Mouse (Mus musculus) liver, embryonic 14.5 days (tissue): ENCODE results near the gene Imp3. TPM values are rescaled to one million over a fixed set of nuclear protein-coding genes. Genes with fewer than 3 reads are reported as not detected.

Experiments used
- ATAC-seq: fragments of 200-750 bp; cut with Nextera tagmentation; 2 replicates; pipeline ENCODE4 v1.8.0; 2017; ENCODE audit warnings: moderate number of reproducible peaks, mild to moderate bottlenecking, moderate library complexity; ENCODE audit not compliant: insufficient read depth
- DNase-seq, 3 experiments: peaks; one replicate each; pipeline ENCODE4 v3.0.0-alpha.2; 2012 to 2013; ENCODE audit warnings: low read depth in 3 of 3, low spot score in 3 of 3
- H3K27ac ChIP-seq: fragments of 300-500 bp; sonication (generic); 2 replicates; pipeline ENCODE4 v1.5.1; 2014; ENCODE audit warnings: moderate library complexity, mild to moderate bottlenecking, control low read depth, inconsistent platforms
- H3K27me3 ChIP-seq: fragments of 300-500 bp; sonication (generic); 2 replicates; pipeline ENCODE4 v1.6.1; 2014; ENCODE audit warnings: mild to moderate bottlenecking, low read length, moderate library complexity; ENCODE audit not compliant: control insufficient read depth, insufficient read depth
- H3K36me3 ChIP-seq: fragments of 300-500 bp; sonication (generic); replicated peaks from 2 replicates; pipeline ENCODE4 v1.6.1; 2014; ENCODE audit warnings: low read depth; ENCODE audit not compliant: control insufficient read depth, insufficient read depth
- H3K4me1 ChIP-seq, 2 experiments: fragments of 200-500 bp in 1 of 2; fragments of 300-500 bp in 1 of 2; sonication (generic) in 1 of 2; replicated peaks; 2 replicates each; pipeline ENCODE4 v1.6.1; 2012 to 2014; ENCODE audit warnings: antibody characterized with exemption in 1 of 2, inconsistent platforms in 1 of 2, low read length in 1 of 2; ENCODE audit not compliant: control insufficient read depth in 2 of 2, insufficient read depth in 2 of 2
- H3K4me2 ChIP-seq: fragments of 300-500 bp; sonication (generic); 2 replicates; pipeline ENCODE4 v1.6.1; 2014; ENCODE audit warnings: low read depth, mild to moderate bottlenecking, control low read depth, moderate library complexity
- H3K4me3 ChIP-seq, 2 experiments: fragments of 200-500 bp in 1 of 2; fragments of 300-500 bp in 1 of 2; sonication (generic) in 1 of 2; 2 replicates each; pipeline ENCODE4 v1.5.1; 2012 to 2014; ENCODE audit warnings: low read depth in 2 of 2, low read length in 2 of 2, mild to moderate bottlenecking in 2 of 2, control low read depth in 1 of 2, inconsistent platforms in 1 of 2, moderate library complexity in 1 of 2; ENCODE audit not compliant: insufficient read depth in 1 of 2
- H3K9ac ChIP-seq: fragments of 300-500 bp; sonication (generic); replicated peaks from 2 replicates; pipeline ENCODE4 v1.6.1; 2014; ENCODE audit warnings: mild to moderate bottlenecking, control low read depth, moderate library complexity
- H3K9me3 ChIP-seq: fragments of 300-500 bp; sonication (generic); 2 replicates; pipeline ENCODE4 v1.6.1; 2016; ENCODE audit warnings: low read length, mixed read lengths; ENCODE audit not compliant: control insufficient read depth
- CTCF ChIP-seq: IDR thresholded peaks from 2 replicates; pipeline ENCODE4 v1.5.1; 2016; ENCODE audit warnings: antibody characterized with exemption, low read depth, control low read depth
- EP300 ChIP-seq: IDR thresholded peaks from 2 replicates; pipeline ENCODE4 v1.6.1; 2016; ENCODE audit warnings: antibody characterized with exemption, low read depth
- WGBS: fragments of 180-500 bp; shearing (Covaris S2); extraction: QIAGEN DNeasy Blood & Tissue Kit; methylation state at CpG from one replicate; pipeline ENCODE4 v1.1.7; 2014; ENCODE audit not compliant: insufficient replicate concordance; 5-methylcytosine and 5-hydroxymethylcytosine counted together
- polyA plus RNA-seq, 2 experiments: library from polyadenylated mRNA; depleted of rRNA in 1 of 2; stranded (reverse) in 1 of 2; unstranded in 1 of 2; fragments of >200 nt; fragmentation: Nextera tagmentation in 1 of 2; extraction: Ambion mirVana in 1 of 2; gene quantifications; 2 replicates each; pipeline versions ENCODE4 v1.2.1 to v1.2.3; 2012 to 2014

Imp3 gene
- polyA plus RNA-seq, 2 experiments: 49.0 to 69.2 TPM

GRCm38 (mm10) chr9:56918466-56918865 is 18.8 kb upstream of the Imp3 start:
- Histone ChIP-seq H3K4me2 (no peak overlapping the region), H3K9ac (no peak overlapping the region), H3K4me3 (no peak overlapping the region), H3K27ac (no peak overlapping the region), H3K36me3 (no peaks in the 10 kb centered on the region), H3K27me3 (no peaks in the 10 kb centered on the region), H3K9me3 (no peaks in the 10 kb centered on the region), H3K4me1 (no peaks in the 10 kb centered on the region)
- no peak for ATAC-seq
- DNase-seq: no peak
- WGBS: 86% methylated on average over 13 of the region's 13 CpGs
- TF ChIP-seq EP300: no peak
- TF ChIP-seq CTCF: no peak

GRCm38 (mm10) chr9:56922746-56923145 is 14.5 kb upstream of the Imp3 start:
- no peak overlapping the region for H3K9ac ChIP-seq
- H3K27ac ChIP-seq: no peak overlapping the region
- H3K4me2 ChIP-seq: no peak overlapping the region

GRCm38 (mm10) chr9:56923841-56924650 is 13.2 kb upstream of the Imp3 start:
- ATAC-seq (no peak), DNase-seq (no peak)
- H3K9ac ChIP-seq: no peak overlapping the region
- 59% methylated on average over 8 of the region's 8 CpGs for WGBS
- 0 out of 4 replicates have a peak overlapping the region, but pooled peaks of 1 of the 2 experiments have one; percentile 6 for H3K4me3 ChIP-seq
- TF ChIP-seq CTCF (no peak), EP300 (no peak)
- no peak overlapping the region for H3K27ac ChIP-seq
- H3K27me3 ChIP-seq: no peaks in the 10 kb centered on the region; the same call in 1 of the 2 replicates
- peaks cover 0 to 4% of the 10 kb centered on the region in 2 experiments; a peak in 1 of 4 replicates for H3K4me1 ChIP-seq
- H3K36me3 ChIP-seq: no peaks in the 10 kb centered on the region
- H3K9me3 ChIP-seq: no peaks in the 10 kb centered on the region
- peak overlapping the region; percentile 33 for H3K4me2 ChIP-seq

More at GRCm38 (mm10) chr9:56922746-56923145, 14.5 kb upstream of the Imp3 start:
- Histone ChIP-seq H3K36me3 (no peaks in the 10 kb centered on the region), H3K9me3 (no peaks in the 10 kb centered on the region), H3K27me3 (no peaks in the 10 kb centered on the region), H3K4me3 (no peak overlapping the region), H3K4me1 (peaks cover 0 to 4% of the 10 kb centered on the region in 2 experiments; a peak in 1 of 4 replicates)
- WGBS: 64% methylated on average over 4 of the region's 4 CpGs
- DNase-seq (no peak), ATAC-seq (no peak)
- TF ChIP-seq CTCF: no peak
- TF ChIP-seq EP300: no peak

GRCm38 (mm10) chr9:56924651-56925027 is 12.6 kb upstream of the Imp3 start:
- TF ChIP-seq CTCF: no peak
- TF ChIP-seq EP300: no peak
- DNase-seq (no peak), ATAC-seq (no peak)
- Histone ChIP-seq H3K36me3 (no peaks in the 10 kb centered on the region), H3K4me1 (peaks cover 0 to 4% of the 10 kb centered on the region in 2 experiments; a peak in 1 of 4 replicates), H3K4me3 (peak overlapping the region in 1 of 2 experiments; percentile 6; a peak in 1 of 4 replicates), H3K27ac (no peak overlapping the region), H3K9me3 (no peaks in the 10 kb centered on the region), H3K27me3 (no peaks in the 10 kb centered on the region; the same call in 1 of the 2 replicates), H3K4me2 (peak overlapping the region; percentile 33), H3K9ac (no peak overlapping the region)
- WGBS: 15% methylated on average over 7 of the region's 7 CpGs

GRCm38 (mm10) chr9:56925291-56926024 is 11.8 kb upstream of the Imp3 start:
- TF ChIP-seq EP300 (no peak), CTCF (no peak)
- DNase-seq (no peak), ATAC-seq (no peak)
- WGBS: 81% methylated on average over 26 of the region's 26 CpGs
- Histone ChIP-seq H3K27me3 (no peaks in the 10 kb centered on the region; the same call in 1 of the 2 replicates), H3K4me2 (0 out of 2 replicates have a peak overlapping the region, but pooled peaks have one; percentile 33), H3K27ac (no peak overlapping the region), H3K9ac (no peak overlapping the region), H3K36me3 (no peaks in the 10 kb centered on the region), H3K4me3 (no peak overlapping the region; a peak in 1 of 4 replicates), H3K4me1 (peaks cover 0 to 4% of the 10 kb centered on the region in 2 experiments; a peak in 1 of 4 replicates), H3K9me3 (no peaks in the 10 kb centered on the region)
